Mouse (Mus musculus) olfactory bulb, adult 2 months (tissue): Measurements from ENCODE around the gene Gm17268. TPM values are rescaled to one million over a fixed set of nuclear protein-coding genes. Genes with fewer than 3 reads are reported as not detected.

ENCODE experiments used
- H3K27ac ChIP-seq: fragments of 200-500 bp; 2 replicates; pipeline ENCODE4 v1.5.1; 2012; ENCODE audit warnings: low read depth, low read length; ENCODE audit not compliant: insufficient read depth
- H3K4me1 ChIP-seq: fragments of 200-500 bp; 2 replicates; pipeline ENCODE4 v1.6.1; 2012; ENCODE audit warnings: low read length; ENCODE audit not compliant: control insufficient read depth, insufficient read depth
- H3K4me3 ChIP-seq: fragments of 200-500 bp; 2 replicates; pipeline ENCODE4 v1.5.1; 2012; ENCODE audit warnings: mild to moderate bottlenecking, low read depth, low read length, moderate library complexity; ENCODE audit not compliant: insufficient read depth
- CTCF ChIP-seq: fragments of 200-500 bp; IDR thresholded peaks from 2 replicates; pipeline ENCODE4 v1.5.1; 2012; ENCODE audit warnings: low read depth, mild to moderate bottlenecking, low read length, moderate library complexity; ENCODE audit not compliant: insufficient read depth
- POLR2A ChIP-seq: fragments of 200-500 bp; IDR thresholded peaks from 2 replicates; pipeline ENCODE4 v1.6.1; 2012; ENCODE audit warnings: mild to moderate bottlenecking, low read depth, low read length, moderate library complexity; ENCODE audit not compliant: insufficient read depth
- WGBS: fragments of 180-500 bp; shearing (Covaris S2); methylation state at CpG from one replicate; pipeline ENCODE4 v1.1.7; 2018; 5-methylcytosine and 5-hydroxymethylcytosine counted together
- polyA plus RNA-seq: library from polyadenylated mRNA; stranded (reverse); fragments of >200 nt; gene quantifications from 2 replicates; pipeline ENCODE4 v1.2.4, GENCODE M21; 2012; ENCODE audit warnings: low replicate concordance; ENCODE audit not compliant: missing spikeins, insufficient read depth, insufficient read length

Gene Gm17268
- not detected in 2 replicates for polyA plus RNA-seq

DNA sequence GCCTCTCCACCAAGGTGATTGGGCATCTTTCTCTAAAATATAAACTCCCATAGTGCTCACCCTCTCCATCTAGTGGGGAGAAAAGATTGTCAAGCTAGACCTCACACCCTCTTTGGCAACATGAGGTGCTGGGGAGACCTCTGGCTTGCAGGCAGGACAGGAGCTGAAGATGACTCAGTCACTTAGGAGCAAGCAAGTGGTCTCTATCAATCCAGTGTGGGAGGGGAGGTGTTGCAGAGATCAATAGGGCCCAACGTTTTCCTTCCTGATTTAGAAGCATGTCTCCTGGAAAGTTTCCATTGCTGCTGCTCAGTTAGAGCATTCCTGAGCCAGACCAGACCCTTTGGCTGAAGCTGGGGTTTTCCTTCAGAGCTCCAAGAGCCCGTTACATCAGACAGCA, at the start of gene Gm17268:
TSS of gene Gm17268 (minus strand) at position 28 of the 400 bp plus-strand sequence.
- Histone ChIP-seq H3K4me1 (peaks cover 4% of the 10 kb centered on the region; the same call in 1 of the 2 replicates), H3K4me3 (no peak within 1 kb of the TSS), H3K27ac (no peak within 1 kb of the TSS)
- no peak for TF ChIP-seq CTCF
- TF ChIP-seq POLR2A = no peak
- WGBS = 47% methylated on average over 2 of the region's 2 CpGs

DNA sequence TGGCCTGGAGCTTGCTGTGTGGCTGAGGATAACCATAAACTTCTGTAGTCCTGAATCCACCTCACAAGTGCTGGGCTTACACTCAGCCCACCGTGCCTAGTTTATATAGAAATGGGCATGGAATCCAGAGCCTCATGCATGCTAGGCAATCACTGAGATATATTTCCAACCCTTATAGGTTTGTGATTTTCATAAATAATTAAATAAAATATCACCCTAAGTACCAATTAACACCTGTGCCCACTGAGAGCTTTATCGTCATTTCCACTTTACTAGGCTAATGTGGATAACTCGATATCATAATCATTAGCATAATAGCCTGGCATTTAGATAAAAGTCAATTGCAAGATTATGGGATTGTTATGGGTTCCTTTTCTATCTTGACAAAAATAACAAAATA, 46.0 kb upstream of the Gm17268 start:
- Histone ChIP-seq H3K4me3 (no peak overlapping the region), H3K4me1 (no peaks in the 10 kb centered on the region), H3K27ac (no peak overlapping the region)
- WGBS = 83% methylated on average over 3 of the region's 3 CpGs
- no peak for TF ChIP-seq POLR2A
- no peak for TF ChIP-seq CTCF

DNA sequence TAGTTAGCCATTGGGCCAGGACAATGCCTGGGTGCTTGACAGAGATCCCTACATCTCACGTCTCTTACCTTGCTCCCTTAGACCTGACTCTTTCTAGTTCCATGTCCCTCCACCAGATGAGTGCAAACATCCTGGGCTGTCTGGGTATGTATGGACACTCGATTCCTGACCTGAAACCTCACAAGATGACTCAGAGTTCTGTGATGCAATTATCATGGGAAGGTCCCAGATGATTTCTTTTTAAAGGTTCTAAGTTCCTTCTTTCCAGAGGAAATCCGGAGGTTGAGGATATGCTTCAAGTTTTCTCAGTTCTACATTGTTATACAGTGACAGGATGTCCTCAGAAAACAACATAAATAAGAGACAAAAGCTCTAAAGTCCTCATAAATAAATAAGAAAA, 42.5 kb upstream of the Gm17268 start:
- Histone ChIP-seq H3K4me1 (no peaks in the 10 kb centered on the region; the same call in 1 of the 2 replicates), H3K27ac (no peak overlapping the region), H3K4me3 (no peak overlapping the region)
- WGBS = 77% methylated on average over 3 of the region's 3 CpGs
- TF ChIP-seq CTCF (no peak), POLR2A (no peak)

DNA sequence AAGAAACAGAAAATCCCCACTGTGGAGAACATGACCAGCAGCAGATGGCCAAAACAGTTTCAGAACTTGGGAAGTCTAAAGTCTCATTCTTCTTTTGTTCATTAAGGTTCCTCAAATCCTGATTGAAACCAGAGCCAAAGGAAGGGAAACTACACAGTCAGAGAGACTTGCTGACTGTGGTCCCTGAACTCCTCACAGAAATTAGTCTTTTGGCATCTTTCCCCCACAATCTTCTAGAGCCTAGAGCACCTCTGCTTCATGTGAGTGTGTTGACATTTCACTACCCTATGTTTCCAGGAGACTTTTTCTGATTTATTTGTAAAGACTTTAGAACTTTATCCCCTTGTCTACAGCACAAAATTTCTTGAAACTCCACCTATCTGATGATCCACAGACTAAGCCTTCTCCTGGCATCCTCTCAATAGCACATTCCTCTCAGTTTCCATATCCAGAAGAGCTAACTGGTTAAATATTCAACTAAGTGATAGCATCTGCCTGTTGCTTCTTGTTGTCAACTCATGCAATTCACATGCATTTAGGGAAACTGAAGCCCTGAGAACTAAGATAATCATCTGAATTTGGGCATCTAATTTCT, 39.9 kb upstream of the Gm17268 start:
- Histone ChIP-seq H3K4me1 (no peaks in the 10 kb centered on the region; the same call in 1 of the 2 replicates), H3K27ac (no peak overlapping the region), H3K4me3 (no peak overlapping the region)
- TF ChIP-seq POLR2A = no peak
- no peak for TF ChIP-seq CTCF

DNA sequence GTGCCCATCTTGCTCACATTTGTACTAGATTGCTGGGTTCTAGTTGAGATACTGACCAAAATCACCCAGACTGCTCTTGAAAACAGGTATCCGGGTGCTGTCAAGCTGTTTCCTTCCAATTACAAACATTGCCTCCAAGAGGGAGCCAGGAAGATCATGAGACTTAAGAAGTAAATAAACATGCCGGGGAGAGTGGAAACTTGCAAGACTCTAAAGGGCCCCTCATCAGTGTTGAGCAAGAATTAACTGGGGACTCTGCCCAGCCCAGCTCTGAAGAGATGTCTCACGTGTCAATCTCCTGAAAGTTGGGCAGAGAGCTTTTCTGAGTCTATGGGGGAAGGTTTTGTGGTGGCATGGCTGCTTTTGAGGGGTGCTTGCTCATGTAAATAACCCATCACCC, 38.7 kb upstream of the Gm17268 start:
- H3K27ac ChIP-seq = no peak overlapping the region
- TF ChIP-seq POLR2A (no peak), CTCF (no peak)
- no peaks in the 10 kb centered on the region; the same call in 1 of the 2 replicates for H3K4me1 ChIP-seq
- no peak overlapping the region for H3K4me3 ChIP-seq
- WGBS = 88% methylated on average over 3 of the region's 3 CpGs

DNA sequence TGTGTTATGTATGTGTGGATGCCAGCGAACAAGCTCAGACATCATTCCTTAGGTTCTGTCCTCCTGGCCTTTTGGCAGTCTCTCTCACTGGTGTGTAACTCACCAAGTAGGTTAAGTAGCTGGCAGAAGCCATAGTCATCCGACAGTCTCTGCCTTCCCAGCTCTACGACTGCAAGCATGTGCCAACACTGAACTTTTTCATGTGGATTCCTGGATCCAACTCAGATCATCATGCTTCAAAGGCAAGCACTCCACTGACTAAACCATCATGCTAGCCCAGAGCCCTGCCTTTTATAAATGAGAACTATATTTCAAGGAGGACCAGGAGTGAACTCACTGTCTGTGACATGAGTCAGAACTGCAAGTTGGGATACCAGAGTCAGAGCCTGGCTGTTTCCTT, 35.3 kb upstream of the Gm17268 start:
- no peak for TF ChIP-seq POLR2A
- TF ChIP-seq CTCF = no peak
- Histone ChIP-seq H3K4me3 (no peak overlapping the region), H3K4me1 (no peaks in the 10 kb centered on the region; the same call in 1 of the 2 replicates), H3K27ac (no peak overlapping the region)
- WGBS = 78% methylated on average over 3 of the region's 3 CpGs

DNA sequence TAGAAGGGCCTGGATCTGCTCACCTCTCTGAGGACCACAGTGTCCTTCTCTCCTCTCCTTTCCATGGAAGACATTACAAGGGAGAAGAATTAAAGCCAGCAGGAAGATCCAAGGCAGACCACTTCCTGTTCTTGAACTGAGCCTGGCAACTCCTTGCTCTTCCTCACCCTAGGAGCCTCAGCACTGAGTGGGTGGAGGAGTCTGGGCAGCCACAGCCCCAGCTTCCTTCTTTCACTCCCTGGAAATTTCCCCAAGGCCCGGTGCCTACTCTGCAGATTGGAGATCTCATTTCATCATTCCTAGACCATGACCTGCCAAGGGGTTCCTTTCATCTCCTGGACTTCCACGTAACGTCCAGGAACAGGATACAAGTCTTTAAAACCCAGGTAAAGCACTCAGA, 34.6 kb upstream of the Gm17268 start:
- Histone ChIP-seq H3K4me3 (no peak overlapping the region), H3K4me1 (no peaks in the 10 kb centered on the region; the same call in 1 of the 2 replicates), H3K27ac (no peak overlapping the region)
- TF ChIP-seq CTCF = no peak
- TF ChIP-seq POLR2A = no peak
- WGBS = 89% methylated on average over 3 of the region's 3 CpGs

DNA sequence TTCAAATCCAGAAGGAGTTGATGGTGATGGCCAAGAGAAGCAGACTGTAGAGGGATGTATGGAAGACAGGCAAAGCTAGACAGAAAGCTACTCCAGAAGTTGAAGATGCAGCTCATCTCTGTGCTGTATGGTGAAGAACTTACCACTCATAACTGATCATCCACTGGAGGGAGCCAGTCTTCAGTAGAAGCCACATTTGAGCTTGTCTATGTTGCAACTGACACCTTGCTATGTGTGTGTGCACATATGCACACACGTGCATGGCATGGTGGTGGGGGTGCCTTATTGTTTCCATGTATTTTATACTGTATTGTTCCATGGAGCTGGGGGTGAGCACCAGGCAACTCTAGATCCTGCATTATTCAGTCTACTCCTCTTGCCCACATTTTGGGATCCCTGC, 34.0 kb upstream of the Gm17268 start:
- no peak for TF ChIP-seq CTCF
- no peak for TF ChIP-seq POLR2A
- H3K4me1 ChIP-seq = no peaks in the 10 kb centered on the region; the same call in 1 of the 2 replicates
- 79% methylated on average over 1 of the region's 1 CpGs for WGBS
- no peak overlapping the region for H3K4me3 ChIP-seq
- no peak overlapping the region for H3K27ac ChIP-seq

DNA sequence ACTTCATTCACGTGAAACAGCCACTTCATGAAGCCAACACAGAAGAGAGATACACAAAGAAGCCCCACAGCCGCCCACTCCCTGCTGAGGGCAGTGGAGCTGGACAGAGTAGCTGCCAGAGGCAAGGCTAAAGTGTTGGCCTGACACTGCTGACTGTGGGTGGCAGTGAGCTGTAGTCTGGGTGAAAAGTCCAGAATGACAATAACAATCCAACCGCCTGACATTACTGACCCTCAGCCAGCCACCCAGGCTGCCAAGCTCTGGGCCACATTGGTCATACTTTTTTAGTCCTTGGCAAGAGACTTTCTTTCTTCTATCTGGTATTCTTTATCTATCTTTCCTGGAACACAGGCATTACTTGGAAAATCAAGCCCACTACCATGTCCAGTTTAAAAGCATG, 32.7 kb upstream of the Gm17268 start:
- Histone ChIP-seq H3K27ac (no peak overlapping the region), H3K4me3 (no peak overlapping the region), H3K4me1 (no peaks in the 10 kb centered on the region; the same call in 1 of the 2 replicates)
- WGBS = 64% methylated on average over 3 of the region's 3 CpGs
- TF ChIP-seq CTCF = no peak
- TF ChIP-seq POLR2A = no peak
